Mouse (Mus musculus) MEL (cell line): ENCODE results near the gene Jade2. TPM values are rescaled to one million over a fixed set of nuclear protein-coding genes. Genes with fewer than 3 reads are reported as not detected.

Source experiments
- DNase-seq: peaks from one replicate; pipeline ENCODE4 v3.0.0; 2011; ENCODE audit warnings: low read depth, low spot score
- H3K27ac ChIP-seq: 2 replicates; pipeline ENCODE4 v1.5.1; 2012; ENCODE audit warnings: low read depth, mild to moderate bottlenecking, control low read depth, low read length, moderate library complexity; ENCODE audit not compliant: control insufficient read depth
- H3K27me3 ChIP-seq, 2 experiments: fragments of 150-350 bp in 1 of 2; sonication (generic) in 1 of 2; 2 replicates each; pipeline ENCODE4 v1.6.1; 2012; ENCODE audit warnings: low read length in 2 of 2, mild to moderate bottlenecking in 2 of 2, improper control_type of control experiment in 1 of 2, moderate library complexity in 1 of 2; ENCODE audit not compliant: insufficient read depth in 2 of 2, control insufficient read depth in 1 of 2
- H3K36me3 ChIP-seq, 2 experiments: 2 replicates each; pipeline ENCODE4 v1.6.1; 2012 to 2014; ENCODE audit warnings: low read length in 2 of 2, improper control_type of control experiment in 1 of 2, inconsistent platforms in 1 of 2, mild to moderate bottlenecking in 1 of 2; ENCODE audit not compliant: insufficient read depth in 2 of 2, control insufficient read depth in 1 of 2
- H3K4me1 ChIP-seq, 2 experiments: fragments of 150-350 bp in 1 of 2; sonication (generic) in 1 of 2; 2 replicates each; pipeline ENCODE4 v1.6.1; 2012; ENCODE audit warnings: low read length in 2 of 2, improper control_type of control experiment in 1 of 2, mild to moderate bottlenecking in 1 of 2; ENCODE audit not compliant: insufficient read depth in 2 of 2, control insufficient read depth in 1 of 2
- H3K4me3 ChIP-seq, 2 experiments: fragments of 150-350 bp in 1 of 2; sonication (generic) in 1 of 2; 2 replicates each; pipeline ENCODE4 v1.5.1; 2012; ENCODE audit warnings: low read depth in 2 of 2, low read length in 2 of 2, mild to moderate bottlenecking in 2 of 2, moderate library complexity in 2 of 2, control low read depth in 1 of 2, improper control_type of control experiment in 1 of 2; ENCODE audit not compliant: control insufficient read depth in 1 of 2, insufficient read depth in 1 of 2
- H3K79me2 ChIP-seq: 2 replicates; pipeline ENCODE4 v1.6.1; 2012; ENCODE audit warnings: mild to moderate bottlenecking, low read length, moderate library complexity; ENCODE audit not compliant: control insufficient read depth, poor library complexity, insufficient read depth
- H3K9ac ChIP-seq: 2 replicates; pipeline ENCODE4 v1.6.1; 2012; ENCODE audit warnings: low read depth, mild to moderate bottlenecking, control low read depth, low read length, moderate library complexity; ENCODE audit not compliant: control insufficient read depth, poor library complexity, severe bottlenecking
- H3K9me3 ChIP-seq: fragments of 150-350 bp; sonication (generic); replicated peaks from 2 replicates; pipeline ENCODE4 v1.6.1; 2012; ENCODE audit warnings: mild to moderate bottlenecking, low read length, improper control_type of control experiment, moderate library complexity; ENCODE audit not compliant: insufficient read depth
- CTCF ChIP-seq, 3 experiments: IDR thresholded peaks in 2 of 3; conservative IDR thresholded peaks in 1 of 3; 2 replicates each; pipeline ENCODE4 v1.5.1; 2011 to 2012; ENCODE audit warnings: low read length in 3 of 3, low read depth in 2 of 3, mild to moderate bottlenecking in 2 of 3, improper control_type of control experiment in 1 of 3, inconsistent platforms in 1 of 3, mixed read lengths in 1 of 3, moderate library complexity in 1 of 3; ENCODE audit not compliant: control insufficient read depth in 1 of 3, insufficient read depth in 1 of 3, poor library complexity in 1 of 3, severe bottlenecking in 1 of 3
- ELF1 ChIP-seq: IDR thresholded peaks from 2 replicates; pipeline ENCODE4 v1.6.1; 2014; ENCODE audit warnings: low read depth, mild to moderate bottlenecking, inconsistent platforms, low read length, improper control_type of control experiment, moderate library complexity
- EP300 ChIP-seq, 2 experiments: IDR thresholded peaks; 2 replicates each; pipeline ENCODE4 v1.6.1; 2011; ENCODE audit warnings: improper control_type of control experiment in 2 of 2, low read length in 2 of 2, low read depth in 1 of 2, mild to moderate bottlenecking in 1 of 2
- ETS1 ChIP-seq: IDR thresholded peaks from 2 replicates; pipeline ENCODE4 v1.6.1; 2012; ENCODE audit warnings: low read depth, mild to moderate bottlenecking, inconsistent platforms, low read length, improper control_type of control experiment, moderate library complexity
- GABPA ChIP-seq: IDR thresholded peaks from 2 replicates; pipeline ENCODE4 v1.6.1; 2012; ENCODE audit warnings: low read depth, mild to moderate bottlenecking, inconsistent platforms, low read length, improper control_type of control experiment, moderate library complexity
- KAT2A ChIP-seq: conservative IDR thresholded peaks from 2 replicates; pipeline ENCODE4 v1.6.1; 2012; ENCODE audit warnings: low read depth, low read length, improper control_type of control experiment, inconsistent platforms
- MAFK ChIP-seq: IDR thresholded peaks from 2 replicates; pipeline ENCODE4 v1.6.1; 2011; ENCODE audit warnings: low read depth, mild to moderate bottlenecking, low read length, improper control_type of control experiment, borderline replicate concordance
- MAX ChIP-seq: IDR thresholded peaks from 2 replicates; pipeline ENCODE4 v1.6.1; 2011; ENCODE audit warnings: low read length, improper control_type of control experiment
- MEF2A ChIP-seq: IDR thresholded peaks from 2 replicates; pipeline ENCODE4 v1.6.1; 2014; ENCODE audit warnings: low read depth, mild to moderate bottlenecking, inconsistent platforms, low read length, improper control_type of control experiment; ENCODE audit not compliant: poor library complexity, insufficient replicate concordance, severe bottlenecking; ENCODE audit errors: extremely low read depth
- MXI1 ChIP-seq: IDR thresholded peaks from 2 replicates; pipeline ENCODE4 v1.6.1; 2011; ENCODE audit warnings: mild to moderate bottlenecking, low read depth, low read length, improper control_type of control experiment
- MYC ChIP-seq: IDR thresholded peaks from 2 replicates; pipeline ENCODE4 v1.6.1; 2011; ENCODE audit warnings: low read depth, mild to moderate bottlenecking, low read length, improper control_type of control experiment, moderate library complexity
- POLR2AphosphoS2 ChIP-seq: IDR thresholded peaks from 2 replicates; pipeline ENCODE4 v1.6.1; 2011; ENCODE audit warnings: low read length, improper control_type of control experiment
- RAD21 ChIP-seq: IDR thresholded peaks from 2 replicates; pipeline ENCODE4 v1.6.1; 2011; ENCODE audit warnings: mild to moderate bottlenecking, low read depth, low read length, improper control_type of control experiment
- RCOR1 ChIP-seq: IDR thresholded peaks from 2 replicates; pipeline ENCODE4 v1.6.1; 2012; ENCODE audit warnings: low read depth, mild to moderate bottlenecking, inconsistent platforms, low read length, improper control_type of control experiment
- SIN3A ChIP-seq: IDR thresholded peaks from 2 replicates; pipeline ENCODE4 v1.6.1; 2012; ENCODE audit warnings: low read length, improper control_type of control experiment, inconsistent platforms
- SMC3 ChIP-seq: IDR thresholded peaks from 2 replicates; pipeline ENCODE4 v1.6.1; 2011; ENCODE audit warnings: low read depth, low read length, improper control_type of control experiment
- TAL1 ChIP-seq: IDR thresholded peaks from 2 replicates; pipeline ENCODE4 v1.6.1; 2012; ENCODE audit warnings: mild to moderate bottlenecking, inconsistent platforms, low read length, moderate library complexity, mixed read lengths
- TBP ChIP-seq: IDR thresholded peaks from 2 replicates; pipeline ENCODE4 v1.8.0; 2011; ENCODE audit warnings: low read depth, low read length, improper control_type of control experiment
- TCF12 ChIP-seq: IDR thresholded peaks from 2 replicates; pipeline ENCODE4 v1.6.1; 2014; ENCODE audit warnings: low read depth, mild to moderate bottlenecking, inconsistent platforms, low read length, improper control_type of control experiment, moderate library complexity
- USF1 ChIP-seq: IDR thresholded peaks from 2 replicates; pipeline ENCODE4 v1.6.1; 2014; ENCODE audit warnings: low read depth, mild to moderate bottlenecking, inconsistent platforms, low read length, improper control_type of control experiment, moderate library complexity
- ZC3H11A ChIP-seq: IDR thresholded peaks from 2 replicates; pipeline ENCODE4 v1.6.1; 2012; ENCODE audit warnings: low read depth, mild to moderate bottlenecking, inconsistent platforms, low read length, improper control_type of control experiment
- ZKSCAN1 ChIP-seq: IDR thresholded peaks from 2 replicates; pipeline ENCODE4 v1.6.1; 2012; ENCODE audit warnings: low read depth, mild to moderate bottlenecking, inconsistent platforms, low read length, improper control_type of control experiment, moderate library complexity
- ZMIZ1 ChIP-seq: IDR thresholded peaks from 2 replicates; pipeline ENCODE4 v1.6.1; 2012; ENCODE audit warnings: low read depth, mild to moderate bottlenecking, inconsistent platforms, low read length, improper control_type of control experiment, moderate library complexity
- polyA plus RNA-seq, 2 experiments: library from polyadenylated mRNA; stranded (reverse) in 1 of 2; unstranded in 1 of 2; fragments of >175 nt in 1 of 2; fragments of >200 nt in 1 of 2; gene quantifications; 2 replicates each; pipeline versions ENCODE4 v1.2.1 to v1.2.4; 2012; ENCODE audit warnings: low replicate concordance in 2 of 2, low read depth in 1 of 2; ENCODE audit not compliant: insufficient read length in 2 of 2, insufficient read depth in 1 of 2, missing spikeins in 1 of 2
- total RNA-seq: library from RNA; depleted of rRNA; stranded (reverse); fragments of 300-350 nt; gene quantifications from 2 replicates; pipeline ENCODE4 v1.2.3, GENCODE M21; 2012

Jade2 gene
- total and polyA plus RNA-seq, 3 experiments = 4.5 to 13.0 TPM; not detected in 1

GRCm38 (mm10) chr11:51785926-51786325, 71.5 kb downstream of the Jade2 start:
- Histone ChIP-seq H3K9me3 (no peaks in the 10 kb centered on the region), H3K4me1 (no peaks in the 10 kb centered on the region), H3K9ac (no peak overlapping the region), H3K79me2 (no peaks in the 10 kb centered on the region), H3K27me3 (no peaks in the 10 kb centered on the region), H3K36me3 (peaks cover 0 to 19% of the 10 kb centered on the region in 2 experiments; a peak in 2 of 4 replicates), H3K4me3 (no peak overlapping the region), H3K27ac (no peak overlapping the region)
- DNase-seq = peak; percentile 67
- TF ChIP-seq TCF12 = no peak
- TF ChIP-seq RAD21 = peak; percentile 55
- no peak for TF ChIP-seq POLR2AphosphoS2
- TF ChIP-seq MAFK = no peak
- no peak for TF ChIP-seq GABPA
- no peak for TF ChIP-seq ZMIZ1
- peak; percentile 63 for TF ChIP-seq SMC3
- TF ChIP-seq CTCF (IDR thresholded peaks at IDR 0.05 in 2 of 3, conservative IDR thresholded peaks at IDR 0.05 in 1 of 3; ENCODE audit: control insufficient read depth in 1 of 3, insufficient read depth in 1 of 3, low read depth in 2 of 3, low read length in 3 of 3, poor library complexity in 1 of 3, severe bottlenecking in 1 of 3) = peak; percentile 79 to 88 (median 82)
- TF ChIP-seq MYC = peak; percentile 76
- TF ChIP-seq MAX = 0 out of 2 replicates have a peak, but pooled peaks have one; percentile 33
- 0 out of 2 replicates have a peak, but pooled peaks have one; percentile 5 for TF ChIP-seq SIN3A
- TF ChIP-seq KAT2A = no peak
- no peak for TF ChIP-seq MEF2A
- TF ChIP-seq RCOR1 = no peak
- TF ChIP-seq ELF1 = no peak
- no peak for TF ChIP-seq EP300 (IDR thresholded peaks at IDR 0.05; ENCODE audit: low read depth in 1 of 2, low read length in 2 of 2)
- no peak for TF ChIP-seq TAL1
- TF ChIP-seq USF1 = no peak
- TF ChIP-seq ZC3H11A = no peak; the same call in 1 of the 2 replicates
- TF ChIP-seq ETS1 = no peak
- no peak for TF ChIP-seq MXI1
- TF ChIP-seq ZKSCAN1 = no peak
- TF ChIP-seq TBP = no peak
